Mouse (Mus musculus): ENCODE data around the gene Xylb.
"Not testable (repeated sequence)": the region's sequence is repeated elsewhere in the genome, so short reads cannot be mapped to it uniquely, and the experiment has no call there.

Xylb gene

GRCm38 (mm10) chr9:119340909-119341816, 16.0 kb upstream of the Xylb start, which contains the start of gene Myd88:
Gene Myd88 (minus strand): TSS chr9:119341411.
- peak; percentile 84 to 98 for DNase-seq (ENCODE audit: low spot score in 2 of 2)

GRCm38 (mm10) chr9:119342728-119343127, 14.5 kb upstream of the Xylb start:
- DNase-seq (ENCODE audit: low spot score in 2 of 2) = no peak

GRCm38 (mm10) chr9:119346376-119346775, 10.8 kb upstream of the Xylb start:
- DNase-seq (ENCODE audit: low spot score in 2 of 2) = no peak

GRCm38 (mm10) chr9:119350531-119350930, 6.7 kb upstream of the Xylb start:
- no peak for DNase-seq (ENCODE audit: low spot score in 2 of 2)

DNA sequence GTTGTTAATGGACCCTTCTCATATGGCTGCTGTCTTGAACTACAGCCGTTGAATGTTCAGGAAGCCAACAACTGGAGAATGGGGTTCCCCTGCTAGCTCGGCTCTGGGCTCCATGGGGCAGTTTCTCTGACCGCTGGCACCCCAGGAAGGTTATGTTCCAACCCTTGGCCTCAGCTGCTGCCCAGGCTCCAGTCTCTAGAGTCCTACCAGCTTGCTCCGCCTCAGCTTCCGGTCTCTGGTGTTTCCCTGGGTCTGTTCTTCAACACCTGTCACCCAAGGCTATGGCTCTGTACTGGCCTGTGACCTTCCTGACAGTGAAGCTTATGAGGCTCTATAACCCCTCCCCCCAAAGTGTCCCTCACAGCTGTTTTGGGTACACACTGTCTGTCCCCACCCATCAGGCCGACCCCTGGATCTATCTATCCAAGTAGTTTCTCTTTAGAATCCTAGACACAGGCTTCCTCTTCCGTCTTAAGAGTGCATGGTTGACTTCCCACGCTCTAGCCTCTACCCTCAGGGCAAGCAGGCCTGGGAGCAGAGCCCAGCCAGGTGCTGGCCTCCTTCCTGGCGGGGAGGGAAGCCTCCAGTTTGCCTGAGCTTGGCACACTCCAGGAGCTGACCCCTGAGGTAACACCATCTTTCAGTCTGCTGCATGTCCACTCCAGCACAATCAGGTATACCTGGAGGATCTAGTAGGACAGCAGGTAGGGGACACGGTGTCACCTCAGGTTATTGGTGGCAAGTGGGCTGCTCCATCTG, 6.1 kb upstream of the Xylb start:
- DNase-seq (ENCODE audit: low spot score in 2 of 2) = no peak

DNA sequence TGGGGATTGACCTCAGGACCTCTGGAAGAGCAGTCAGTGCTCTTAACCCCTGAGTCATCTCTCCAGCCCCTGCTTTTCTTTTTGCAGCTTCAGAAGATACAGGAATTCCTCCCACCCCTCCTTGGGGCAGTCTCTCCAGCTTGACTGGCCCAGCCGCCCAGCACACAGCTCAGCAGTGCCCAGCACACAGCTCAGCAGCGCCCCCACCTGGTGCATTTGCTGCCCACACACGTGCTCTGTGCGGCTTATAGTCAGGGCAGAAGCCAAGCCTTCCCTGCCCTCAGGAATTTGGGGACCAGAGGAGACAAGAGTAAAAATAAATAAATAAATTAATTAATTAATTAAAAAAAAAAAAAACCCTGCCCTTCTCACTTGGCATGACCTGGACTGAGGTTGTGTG, 5.1 kb upstream of the Xylb start:
- peak; percentile 42 to 48 for DNase-seq (ENCODE audit: low spot score in 2 of 2)

DNA sequence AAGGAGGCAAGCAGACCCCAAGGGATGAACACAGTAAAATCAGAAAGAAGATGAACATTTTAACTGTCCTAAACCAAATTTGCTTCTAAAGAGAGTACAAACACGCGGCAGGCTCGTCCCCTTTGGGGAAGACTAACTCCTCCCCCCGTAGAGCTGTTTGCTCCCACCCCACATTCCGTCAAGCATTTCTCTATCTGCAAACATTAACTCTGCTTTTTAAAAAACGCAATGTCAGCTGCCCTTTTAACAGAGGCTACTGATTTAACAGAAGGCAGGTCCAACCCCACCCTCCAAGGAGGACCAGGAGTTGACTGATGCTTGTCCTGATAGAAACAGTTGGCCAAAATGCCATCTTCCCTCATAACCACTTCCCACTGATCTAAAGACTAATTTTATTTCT, 3.3 kb upstream of the Xylb start:
- no peak for DNase-seq (ENCODE audit: low spot score in 2 of 2)

DNA sequence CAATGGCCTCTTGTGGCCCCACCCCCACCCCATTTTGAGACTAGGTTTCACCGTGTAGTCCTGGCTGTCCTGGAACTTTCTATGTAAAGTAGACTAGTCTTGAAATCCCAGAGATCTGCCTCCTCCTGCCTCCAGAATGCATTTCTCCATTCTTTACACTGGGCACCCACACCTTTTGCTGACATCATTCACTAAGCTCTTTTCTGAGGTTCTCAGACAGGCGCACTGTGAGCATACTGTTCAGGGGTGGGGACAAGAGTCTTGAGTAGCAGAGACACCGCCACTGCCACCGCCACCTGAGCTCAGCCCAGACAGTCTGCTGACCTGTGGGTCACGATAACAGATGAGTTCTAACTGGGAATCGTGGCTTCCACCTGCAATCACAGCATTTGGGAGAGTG, 1.2 kb upstream of the Xylb start:
- DNase-seq (ENCODE audit: low spot score in 2 of 2) = no peak

DNA sequence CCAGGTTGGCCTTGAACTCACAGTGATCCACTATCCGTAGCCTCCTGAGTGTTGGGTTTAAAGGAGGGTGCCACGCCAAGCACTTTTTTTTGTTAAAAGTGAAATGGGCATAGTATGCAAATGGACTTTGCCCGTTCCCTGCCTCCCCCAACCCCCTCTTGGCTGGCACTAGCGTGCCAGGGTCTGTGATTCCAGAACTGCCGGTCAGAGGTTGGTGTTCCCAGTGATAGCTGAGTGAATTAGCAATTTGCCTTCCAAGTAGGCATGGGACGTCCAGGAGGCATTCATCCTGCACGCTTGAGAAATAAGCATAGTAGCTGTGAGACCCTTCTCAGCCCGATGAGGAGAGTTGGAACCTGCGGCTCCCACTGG, 863 bp downstream of the Xylb start:
- DNase-seq (ENCODE audit: low spot score in 2 of 2) = no peak

GRCm38 (mm10) chr9:119361416-119361815, 4.2 kb downstream of the Xylb start:
- DNase-seq (ENCODE audit: low spot score in 2 of 2) = no peak

DNA sequence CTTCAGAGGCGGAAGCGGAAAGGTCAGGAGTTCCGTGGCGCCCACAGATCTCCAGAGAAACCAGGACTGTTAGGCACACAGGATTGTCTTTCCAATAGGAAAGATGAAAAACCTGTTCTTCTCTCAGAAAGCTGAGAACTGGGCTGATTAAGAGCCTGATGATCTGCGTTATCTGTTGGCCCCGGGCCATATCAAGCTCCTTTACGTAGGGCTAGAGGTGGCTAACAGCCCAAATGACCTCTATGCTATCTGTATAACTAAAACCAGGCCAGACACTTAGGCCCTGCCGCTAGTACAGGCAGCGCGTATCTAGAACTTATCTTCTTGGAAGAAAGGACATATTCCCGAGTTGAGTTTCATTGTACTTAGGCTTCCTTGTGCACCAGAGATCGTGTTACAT, 6.0 kb downstream of the Xylb start:
- DNase-seq (ENCODE audit: low spot score in 2 of 2) = no peak

- DNase-seq (ENCODE audit: low spot score in 2 of 2) = no peak
These were observed 8.1 kb downstream of the Xylb start, which contains the start of gene Slc22a14 for GRCm38 (mm10) chr9:119365284-119365683. Gene Slc22a14 (minus strand): TSS chr9:119365553.

DNA sequence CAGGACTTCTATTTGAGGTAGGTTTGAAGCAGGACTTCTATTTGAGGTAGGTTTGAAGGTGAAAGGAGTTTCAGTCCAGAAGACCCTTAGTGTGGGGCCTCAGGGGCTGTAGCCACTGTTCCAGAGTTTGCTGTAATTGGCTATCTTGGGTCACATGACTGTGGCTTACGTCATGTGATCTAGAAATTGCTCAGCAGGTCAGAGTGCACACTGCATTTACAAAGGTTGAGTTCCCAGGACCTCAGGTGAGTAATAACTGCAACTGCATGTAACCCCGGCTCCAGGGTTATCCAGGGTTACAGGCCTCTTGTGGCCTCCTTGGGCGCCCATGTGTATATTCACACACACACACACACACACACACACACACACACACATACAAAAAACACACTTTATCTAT, 11.2 kb downstream of the Xylb start:
- no peak for DNase-seq (ENCODE audit: low spot score in 2 of 2)

DNA sequence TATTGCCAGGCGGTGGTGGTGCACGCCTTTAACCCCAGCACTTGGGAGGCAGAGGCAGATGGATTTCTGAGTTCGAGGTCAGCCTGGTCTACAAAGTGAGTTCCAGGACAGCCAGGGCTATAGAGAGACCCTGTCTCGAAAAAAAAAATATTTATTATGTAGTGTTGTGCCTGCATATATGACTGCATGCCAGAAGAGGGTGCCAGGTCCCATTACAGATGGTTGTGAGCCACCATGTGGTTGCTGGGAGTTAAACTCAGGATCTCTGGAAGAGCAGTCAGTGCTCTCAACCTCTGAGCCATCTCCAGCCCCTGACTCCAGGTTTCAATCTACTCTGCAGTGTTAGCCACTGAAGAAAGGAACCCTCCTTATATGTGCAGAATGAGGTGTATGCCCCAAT, 13.6 kb downstream of the Xylb start:
- DNase-seq (ENCODE audit: low spot score in 2 of 2) = not testable (repeated sequence)

GRCm38 (mm10) chr9:119371251-119371650, 14.1 kb downstream of the Xylb start:
- DNase-seq (ENCODE audit: low spot score in 2 of 2) = no peak

GRCm38 (mm10) chr9:119375008-119375407, 17.8 kb downstream of the Xylb start:
- DNase-seq (ENCODE audit: low spot score in 2 of 2) = no peak

GRCm38 (mm10) chr9:119375556-119375955, 18.4 kb downstream of the Xylb start:
- DNase-seq (ENCODE audit: low spot score in 2 of 2) = no peak

- no peak for DNase-seq (ENCODE audit: low spot score in 2 of 2)
These were observed 21.1 kb downstream of the Xylb start for GRCm38 (mm10) chr9:119378231-119378630.

DNA sequence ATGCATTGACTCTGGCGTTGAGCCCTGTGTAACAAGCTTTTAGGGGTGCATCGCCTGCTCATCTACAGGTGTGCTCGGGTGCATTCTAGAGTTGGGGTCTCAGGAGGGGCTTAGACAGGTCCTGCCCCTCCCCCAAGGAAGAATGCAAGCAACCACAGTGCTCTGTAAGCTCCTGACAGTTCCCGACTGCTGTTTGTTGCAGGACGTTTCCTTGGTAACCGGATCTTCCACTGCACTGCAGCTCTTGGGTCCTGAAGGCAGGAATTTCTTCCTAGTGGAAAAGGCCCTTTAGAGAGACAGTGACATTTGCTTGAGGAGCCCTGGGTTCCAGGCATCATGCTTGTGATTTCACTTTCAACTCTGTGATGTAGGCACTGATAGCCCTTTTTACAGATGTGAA, 25.4 kb downstream of the Xylb start:
- no peak for DNase-seq (ENCODE audit: low spot score in 2 of 2)

DNA sequence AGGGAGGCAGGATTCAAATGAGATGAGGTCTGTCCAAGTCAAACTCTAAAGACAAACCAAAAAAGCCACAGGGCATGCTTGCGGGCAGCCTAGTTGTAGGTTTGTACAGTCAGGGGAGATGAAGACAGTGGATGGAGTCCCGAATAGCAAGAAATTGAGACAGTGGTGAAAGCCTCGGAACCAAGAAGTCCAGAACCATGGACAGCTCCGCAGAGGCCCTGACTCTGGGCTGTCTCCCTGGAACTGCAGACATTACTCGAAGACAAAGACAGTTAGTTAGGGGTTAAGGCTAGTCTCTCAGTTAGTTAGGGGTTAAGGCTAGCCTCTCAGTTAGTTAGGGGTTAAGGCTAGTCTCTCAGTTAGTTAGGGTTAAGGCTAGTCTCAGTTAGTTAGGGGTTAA, 31.8 kb downstream of the Xylb start:
- DNase-seq (ENCODE audit: low spot score in 2 of 2) = no peak

DNA sequence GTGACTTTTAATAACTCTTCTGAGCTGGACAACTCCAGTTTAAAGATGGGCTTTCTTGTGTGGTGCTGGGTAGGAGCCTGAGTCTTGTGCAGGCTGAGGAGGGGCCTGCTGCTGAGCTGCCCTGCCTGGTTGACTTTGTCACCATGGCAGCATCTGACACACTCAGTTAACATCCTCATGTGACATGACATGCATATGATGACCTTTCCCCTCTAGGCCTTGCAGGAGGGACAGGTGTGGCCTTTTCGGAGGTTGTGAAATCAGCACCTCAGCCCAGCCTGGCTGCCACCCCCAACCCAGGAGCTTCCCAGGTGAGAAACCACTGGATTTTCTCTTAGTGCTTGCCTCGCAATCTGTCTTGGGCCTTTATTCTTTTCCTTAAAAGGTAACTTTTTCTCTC, 33.0 kb downstream of the Xylb start:
- no peak for DNase-seq (ENCODE audit: low spot score in 2 of 2)

DNA sequence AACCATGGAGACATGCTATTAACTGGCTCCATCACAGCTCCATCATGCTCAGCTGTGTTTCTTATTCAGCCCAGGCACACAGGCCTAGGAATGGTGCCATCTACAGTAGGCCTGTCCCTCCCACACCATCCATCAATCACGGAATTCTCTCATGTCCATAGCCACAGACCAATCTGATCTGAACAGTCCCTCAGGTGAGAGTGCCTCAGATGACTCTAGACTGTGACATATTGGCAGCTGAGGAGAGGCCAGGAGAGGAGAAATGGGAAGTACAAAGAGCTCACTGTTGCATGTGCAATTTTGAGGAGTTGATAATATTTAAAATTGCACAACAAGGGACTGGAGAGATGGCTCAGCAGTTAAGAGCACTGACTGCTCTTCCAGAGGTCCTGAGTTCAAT, 37.6 kb downstream of the Xylb start:
- no peak for DNase-seq (ENCODE audit: low spot score in 2 of 2)

- peak in 1 of 2 experiments; percentile 4 for DNase-seq (ENCODE audit: low spot score in 2 of 2)
These were observed 44.2 kb downstream of the Xylb start for GRCm38 (mm10) chr9:119401351-119401750.
